Mouse (Mus musculus) kidney, embryonic 14.5 days (tissue): ENCODE measurements around the gene Gpkow. TPM values are rescaled to one million over a fixed set of nuclear protein-coding genes. Genes with fewer than 3 reads are reported as not detected.
A peak's percentile ranks its signal among the peaks of the same experiment; 100 is the strongest.

Source experiments
- ATAC-seq: fragments of 200-750 bp; cut with Nextera tagmentation; 2 replicates; pipeline ENCODE4 v1.8.0; 2017; ENCODE audit warnings: moderate number of reproducible peaks, mild to moderate bottlenecking, moderate TSS enrichment, moderate library complexity; ENCODE audit not compliant: low FRiP score, low TSS enrichment
- H3K27ac ChIP-seq: fragments of 300-500 bp; sonication (generic); 2 replicates; pipeline ENCODE4 v1.5.1; 2014; ENCODE audit warnings: low read depth, mild to moderate bottlenecking, low read length, moderate library complexity, mixed read lengths
- H3K27me3 ChIP-seq: fragments of 300-500 bp; sonication (generic); 2 replicates; pipeline ENCODE4 v1.6.1; 2014; ENCODE audit warnings: mild to moderate bottlenecking, low read length; ENCODE audit not compliant: control insufficient read depth, insufficient read depth
- H3K36me3 ChIP-seq: fragments of 300-500 bp; sonication (generic); 2 replicates; pipeline ENCODE4 v1.6.1; 2014; ENCODE audit warnings: low read length, mixed read lengths; ENCODE audit not compliant: control insufficient read depth, insufficient read depth
- H3K4me1 ChIP-seq: fragments of 300-500 bp; sonication (generic); 2 replicates; pipeline ENCODE4 v1.6.1; 2014; ENCODE audit warnings: low read length, mixed read lengths; ENCODE audit not compliant: control insufficient read depth, insufficient read depth
- H3K4me2 ChIP-seq: fragments of 300-500 bp; sonication (generic); replicated peaks from 2 replicates; pipeline ENCODE4 v1.6.1; 2014; ENCODE audit warnings: low read depth, mild to moderate bottlenecking, low read length
- H3K4me3 ChIP-seq: fragments of 300-500 bp; sonication (generic); 2 replicates; pipeline ENCODE4 v1.5.1; 2014; ENCODE audit warnings: mild to moderate bottlenecking, low read length
- H3K9ac ChIP-seq: fragments of 300-500 bp; sonication (generic); 2 replicates; pipeline ENCODE4 v1.6.1; 2014; ENCODE audit warnings: low read depth, mild to moderate bottlenecking, low read length, moderate library complexity
- H3K9me3 ChIP-seq: fragments of 300-500 bp; sonication (generic); 2 replicates; pipeline ENCODE4 v1.6.1; 2016; ENCODE audit warnings: low read length; ENCODE audit not compliant: control insufficient read depth
- WGBS: fragments of 180-500 bp; shearing (Covaris S2); extraction: QIAGEN DNeasy Blood & Tissue Kit; methylation state at CpG from one replicate; pipeline ENCODE4 v1.1.7; 2014; 5-methylcytosine and 5-hydroxymethylcytosine counted together
- polyA plus RNA-seq: library from polyadenylated mRNA; unstranded; fragments of >200 nt; fragmentation: Nextera tagmentation; extraction: Ambion mirVana; gene quantifications from 2 replicates; pipeline ENCODE4 v1.2.1, GENCODE M21; 2014

Gene Gpkow
- polyA plus RNA-seq, 1 experiment from 2014 or later: 47.4 TPM

- H3K9ac ChIP-seq: peak overlapping the region; percentile 45
- H3K27ac ChIP-seq: no peak overlapping the region
- H3K36me3 ChIP-seq: no peaks in the 10 kb centered on the region; the same call in 1 of the 2 replicates
- H3K4me1 ChIP-seq: no peaks in the 10 kb centered on the region; the same call in 1 of the 2 replicates
- no peaks in the 10 kb centered on the region for H3K9me3 ChIP-seq
- H3K27me3 ChIP-seq: no peaks in the 10 kb centered on the region
- 45% methylated on average over 4 of the region's 4 CpGs for WGBS
- peak; percentile 6; the same call in 1 of the 2 replicates for ATAC-seq
- peak overlapping the region; percentile 39 for H3K4me2 ChIP-seq
- H3K4me3 ChIP-seq: peak overlapping the region; percentile 48
Observed at GRCm38 (mm10) chrX:7728922-7729265, 32.0 kb downstream of the Gpkow start.

GRCm38 (mm10) chrX:7733571-7734156 lies 36.7 kb downstream of the Gpkow start:
- H3K27ac ChIP-seq: no peak overlapping the region
- peak; percentile 37; the same call in 1 of the 2 replicates for ATAC-seq
- no peak overlapping the region for H3K4me3 ChIP-seq
- no peaks in the 10 kb centered on the region for H3K9me3 ChIP-seq
- no peak overlapping the region for H3K9ac ChIP-seq
- H3K27me3 ChIP-seq: no peaks in the 10 kb centered on the region
- 42% methylated on average over 26 of the region's 26 CpGs for WGBS
- no peaks in the 10 kb centered on the region for H3K4me1 ChIP-seq
- H3K36me3 ChIP-seq: no peaks in the 10 kb centered on the region; the same call in 1 of the 2 replicates
- H3K4me2 ChIP-seq: no peak overlapping the region

- Histone ChIP-seq H3K9me3 (no peaks in the 10 kb centered on the region), H3K9ac (no peak overlapping the region), H3K27ac (no peak overlapping the region; the same call in 1 of the 2 replicates), H3K36me3 (no peaks in the 10 kb centered on the region; the same call in 1 of the 2 replicates), H3K4me3 (no peak overlapping the region), H3K4me1 (no peaks in the 10 kb centered on the region), H3K27me3 (no peaks in the 10 kb centered on the region), H3K4me2 (no peak overlapping the region)
- 73% methylated on average over 14 of the region's 14 CpGs for WGBS
- ATAC-seq: peak; percentile 51; the same call in 1 of the 2 replicates
Observed at GRCm38 (mm10) chrX:7739336-7740081, 42.6 kb downstream of the Gpkow start.

GRCm38 (mm10) chrX:7740082-7740819 lies 43.3 kb downstream of the Gpkow start:
- no peak overlapping the region; the same call in 1 of the 2 replicates for H3K27ac ChIP-seq
- WGBS: 52% methylated on average over 10 of the region's 10 CpGs

GRCm38 (mm10) chrX:7741103-7741502 lies 44.2 kb downstream of the Gpkow start:
- no peak overlapping the region for H3K27ac ChIP-seq
- H3K4me2 ChIP-seq: no peak overlapping the region; the same call in 1 of the 2 replicates
- no peak for ATAC-seq

More at GRCm38 (mm10) chrX:7740082-7740819, 43.3 kb downstream of the Gpkow start:
- no peaks in the 10 kb centered on the region for H3K27me3 ChIP-seq
- H3K36me3 ChIP-seq: no peaks in the 10 kb centered on the region; the same call in 1 of the 2 replicates
- H3K4me2 ChIP-seq: no peak overlapping the region
- ATAC-seq: peak; percentile 70
- no peaks in the 10 kb centered on the region for H3K9me3 ChIP-seq
- H3K9ac ChIP-seq: no peak overlapping the region
- H3K4me3 ChIP-seq: no peak overlapping the region
- H3K4me1 ChIP-seq: no peaks in the 10 kb centered on the region

GRCm38 (mm10) chrX:7743470-7743869 lies 46.5 kb downstream of the Gpkow start:
- WGBS: 52% methylated on average over 5 of the region's 5 CpGs
- no peaks in the 10 kb centered on the region for H3K27me3 ChIP-seq
- no peak overlapping the region for H3K4me3 ChIP-seq

More at GRCm38 (mm10) chrX:7741103-7741502, 44.2 kb downstream of the Gpkow start:
- H3K4me3 ChIP-seq: no peak overlapping the region
- H3K9ac ChIP-seq: no peak overlapping the region
- no peaks in the 10 kb centered on the region for H3K27me3 ChIP-seq
- no peaks in the 10 kb centered on the region for H3K4me1 ChIP-seq
- H3K9me3 ChIP-seq: no peaks in the 10 kb centered on the region
- no peaks in the 10 kb centered on the region; the same call in 1 of the 2 replicates for H3K36me3 ChIP-seq
- WGBS: 68% methylated on average over 5 of the region's 5 CpGs

GRCm38 (mm10) chrX:7744940-7745339 lies 48.0 kb downstream of the Gpkow start:
- no peak overlapping the region for H3K27ac ChIP-seq
- H3K4me2 ChIP-seq: no peak overlapping the region
- ATAC-seq: no peak
- H3K4me3 ChIP-seq: no peak overlapping the region
- 73% methylated on average over 1 of the region's 1 CpGs for WGBS
- H3K9me3 ChIP-seq: no peaks in the 10 kb centered on the region
- no peaks in the 10 kb centered on the region for H3K36me3 ChIP-seq
- H3K27me3 ChIP-seq: no peaks in the 10 kb centered on the region
- no peak overlapping the region for H3K9ac ChIP-seq
- no peaks in the 10 kb centered on the region for H3K4me1 ChIP-seq

More at GRCm38 (mm10) chrX:7743470-7743869, 46.5 kb downstream of the Gpkow start:
- Histone ChIP-seq H3K9ac (no peak overlapping the region), H3K4me2 (no peak overlapping the region), H3K27ac (no peak overlapping the region), H3K36me3 (no peaks in the 10 kb centered on the region), H3K9me3 (no peaks in the 10 kb centered on the region), H3K4me1 (no peaks in the 10 kb centered on the region)
- ATAC-seq: no peak

- no peaks in the 10 kb centered on the region for H3K27me3 ChIP-seq
- no peaks in the 10 kb centered on the region for H3K9me3 ChIP-seq
- H3K36me3 ChIP-seq: no peaks in the 10 kb centered on the region
- no peak overlapping the region for H3K4me3 ChIP-seq
- H3K4me1 ChIP-seq: no peaks in the 10 kb centered on the region
- no peak overlapping the region for H3K27ac ChIP-seq
- H3K9ac ChIP-seq: no peak overlapping the region
- no peak overlapping the region for H3K4me2 ChIP-seq
- 88% methylated on average over 8 of the region's 8 CpGs for WGBS
- ATAC-seq: no peak
Observed at GRCm38 (mm10) chrX:7745429-7745828, 48.5 kb downstream of the Gpkow start.
